Mouse (Mus musculus): ENCODE measurements around the gene Exosc3. TPM values are rescaled to one million over a fixed set of nuclear protein-coding genes. Genes with fewer than 3 reads are reported as not detected.
A peak's percentile ranks its signal among the peaks of the same experiment; 100 is the strongest.

The Exosc3 gene
- total and polyA plus RNA-seq, 2 experiments from 2014 or later: 26.0 to 26.2 TPM

GRCm38 (mm10) chr4:45287906-45288305 lies 54.6 kb downstream of the Exosc3 start:
- ATAC-seq (no peak), DNase-seq (ENCODE audit: low spot score) (no peak)
- 75% methylated on average over 5 of the region's 5 CpGs for WGBS
- no peak for TF ChIP-seq CTCF (IDR thresholded peaks at IDR 0.05; ENCODE audit: low read depth)
- Histone ChIP-seq H3K4me1 (ENCODE audit: insufficient read depth, low read length) (no peaks in the 10 kb centered on the region), H3K4me2 (ENCODE audit: low read depth, low read length) (no peak overlapping the region), H3K27ac (no peak overlapping the region), H3K27me3 (ENCODE audit: insufficient read depth, low read length) (no peaks in the 10 kb centered on the region), H3K4me3 (ENCODE audit: low read length) (no peak overlapping the region), H3K9me3 (ENCODE audit: low read length) (no peaks in the 10 kb centered on the region), H3K36me3 (ENCODE audit: insufficient read depth, low read length) (0 out of 2 replicates have a peak, but pooled peaks cover 3% of the 10 kb centered on the region), H3K9ac (replicated peaks; ENCODE audit: low read length) (no peak overlapping the region)

- Histone ChIP-seq H3K9ac (replicated peaks; ENCODE audit: low read length) (no peak overlapping the region), H3K9me3 (ENCODE audit: low read length) (no peaks in the 10 kb centered on the region), H3K4me2 (ENCODE audit: low read depth, low read length) (no peak overlapping the region), H3K27ac (no peak overlapping the region), H3K4me3 (ENCODE audit: low read length) (no peak overlapping the region), H3K27me3 (ENCODE audit: insufficient read depth, low read length) (no peaks in the 10 kb centered on the region), H3K36me3 (ENCODE audit: insufficient read depth, low read length) (0 out of 2 replicates have a peak, but pooled peaks cover 3% of the 10 kb centered on the region), H3K4me1 (ENCODE audit: insufficient read depth, low read length) (no peaks in the 10 kb centered on the region)
- peak; percentile 72 for TF ChIP-seq CTCF (IDR thresholded peaks at IDR 0.05; ENCODE audit: low read depth)
- WGBS: 49% methylated on average over 3 of the region's 3 CpGs
- ATAC-seq (no peak), DNase-seq (ENCODE audit: low spot score) (peak; percentile 46)
Observed at GRCm38 (mm10) chr4:45286318-45286717, 56.2 kb downstream of the Exosc3 start.

GRCm38 (mm10) chr4:45279981-45280548 lies 62.5 kb downstream of the Exosc3 start:
- Histone ChIP-seq H3K4me2 (ENCODE audit: low read depth, low read length) (no peak overlapping the region), H3K27ac (no peak overlapping the region), H3K36me3 (ENCODE audit: insufficient read depth, low read length) (0 out of 2 replicates have a peak, but pooled peaks cover 3% of the 10 kb centered on the region), H3K27me3 (ENCODE audit: insufficient read depth, low read length) (no peaks in the 10 kb centered on the region), H3K4me1 (ENCODE audit: insufficient read depth, low read length) (no peaks in the 10 kb centered on the region), H3K4me3 (ENCODE audit: low read length) (no peak overlapping the region), H3K9ac (replicated peaks; ENCODE audit: low read length) (no peak overlapping the region), H3K9me3 (ENCODE audit: low read length) (no peaks in the 10 kb centered on the region)
- WGBS: 18% methylated on average over 4 of the region's 4 CpGs
- peak; percentile 79 for ATAC-seq
- peak; percentile 99 for TF ChIP-seq CTCF (IDR thresholded peaks at IDR 0.05; ENCODE audit: low read depth)
- peak; percentile 87 for DNase-seq (ENCODE audit: low spot score)

- Histone ChIP-seq H3K4me1 (ENCODE audit: insufficient read depth, low read length) (no peaks in the 10 kb centered on the region), H3K4me3 (ENCODE audit: low read length) (no peak overlapping the region), H3K4me2 (ENCODE audit: low read depth, low read length) (no peak overlapping the region), H3K9me3 (ENCODE audit: low read length) (no peaks in the 10 kb centered on the region), H3K9ac (replicated peaks; ENCODE audit: low read length) (no peak overlapping the region), H3K36me3 (ENCODE audit: insufficient read depth, low read length) (0 out of 2 replicates have a peak, but pooled peaks cover 3% of the 10 kb centered on the region), H3K27ac (no peak overlapping the region), H3K27me3 (ENCODE audit: insufficient read depth, low read length) (no peaks in the 10 kb centered on the region)
- ATAC-seq: peak; percentile 76
- WGBS: 43% methylated on average over 8 of the region's 8 CpGs
- TF ChIP-seq CTCF (IDR thresholded peaks at IDR 0.05; ENCODE audit: low read depth): peak; percentile 55
- DNase-seq (ENCODE audit: low spot score): no peak
Observed at GRCm38 (mm10) chr4:45279292-45279691, 63.2 kb downstream of the Exosc3 start.

GRCm38 (mm10) chr4:45275770-45276169 lies 66.8 kb downstream of the Exosc3 start:
- no peak overlapping the region for H3K4me2 ChIP-seq (ENCODE audit: low read depth, low read length)
- no peak overlapping the region for H3K27ac ChIP-seq
- no peaks in the 10 kb centered on the region for H3K9me3 ChIP-seq (ENCODE audit: low read length)
- ATAC-seq (no peak), DNase-seq (ENCODE audit: low spot score) (no peak)
- no peaks in the 10 kb centered on the region for H3K36me3 ChIP-seq (ENCODE audit: insufficient read depth, low read length)
- no peak overlapping the region for H3K4me3 ChIP-seq (ENCODE audit: low read length)
- H3K27me3 ChIP-seq (ENCODE audit: insufficient read depth, low read length): no peaks in the 10 kb centered on the region
- no peak for TF ChIP-seq CTCF (IDR thresholded peaks at IDR 0.05; ENCODE audit: low read depth)
- WGBS: 82% methylated on average over 8 of the region's 8 CpGs
- no peak overlapping the region for H3K9ac ChIP-seq (replicated peaks; ENCODE audit: low read length)
- H3K4me1 ChIP-seq (ENCODE audit: insufficient read depth, low read length): 0 out of 2 replicates have a peak, but pooled peaks cover 4% of the 10 kb centered on the region

- 38% methylated on average over 10 of the region's 10 CpGs for WGBS
- peak; percentile 86 for DNase-seq (ENCODE audit: low spot score)
- Histone ChIP-seq H3K27ac (peak overlapping the region; percentile 45), H3K9ac (replicated peaks; ENCODE audit: low read length) (no peak overlapping the region), H3K4me1 (ENCODE audit: insufficient read depth, low read length) (0 out of 2 replicates have a peak, but pooled peaks cover 4% of the 10 kb centered on the region), H3K36me3 (ENCODE audit: insufficient read depth, low read length) (no peaks in the 10 kb centered on the region), H3K27me3 (ENCODE audit: insufficient read depth, low read length) (no peaks in the 10 kb centered on the region), H3K9me3 (ENCODE audit: low read length) (no peaks in the 10 kb centered on the region), H3K4me2 (ENCODE audit: low read depth, low read length) (peak overlapping the region; percentile 22), H3K4me3 (ENCODE audit: low read length) (no peak overlapping the region)
- ATAC-seq: peak; percentile 96
- no peak for TF ChIP-seq CTCF (IDR thresholded peaks at IDR 0.05; ENCODE audit: low read depth)
Observed at GRCm38 (mm10) chr4:45271041-45271452, 71.5 kb downstream of the Exosc3 start.

- no peak overlapping the region for H3K27ac ChIP-seq
- H3K4me2 ChIP-seq (ENCODE audit: low read depth, low read length): no peak overlapping the region
- 86% methylated on average over 3 of the region's 3 CpGs for WGBS
- TF ChIP-seq CTCF (IDR thresholded peaks at IDR 0.05; ENCODE audit: low read depth): no peak
- H3K9me3 ChIP-seq (ENCODE audit: low read length): no peaks in the 10 kb centered on the region
- H3K27me3 ChIP-seq (ENCODE audit: insufficient read depth, low read length): no peaks in the 10 kb centered on the region
- H3K36me3 ChIP-seq (ENCODE audit: insufficient read depth, low read length): no peaks in the 10 kb centered on the region
- no peak overlapping the region for H3K9ac ChIP-seq (replicated peaks; ENCODE audit: low read length)
- no peak for DNase-seq (ENCODE audit: low spot score)
- H3K4me3 ChIP-seq (ENCODE audit: low read length): no peak overlapping the region
- 0 out of 2 replicates have a peak, but pooled peaks cover 4% of the 10 kb centered on the region for H3K4me1 ChIP-seq (ENCODE audit: insufficient read depth, low read length)
- no peak for ATAC-seq
Observed at GRCm38 (mm10) chr4:45267883-45268282, 74.6 kb downstream of the Exosc3 start.

Other genes starting within 250 kb of the Exosc3 start
- gene Tomm5, start 234.6 kb downstream of the Exosc3 start, total RNA-seq (2014; rRNA removed): 106 and 267 TPM in 2 replicates
- gene Tomm5, start 234.6 kb downstream of the Exosc3 start, polyA plus RNA-seq (2015; fragmentation: Nextera tagmentation; extraction: Ambion mirVana): 218 and 219 TPM in 2 replicates
- gene Frmpd1, start 157.9 kb downstream of the Exosc3 start, total RNA-seq (2014; rRNA removed): 13.8 and 20.5 TPM in 2 replicates
- 4.6 and 4.8 TPM in 2 replicates for gene Frmpd1, start 157.9 kb downstream of the Exosc3 start, polyA plus RNA-seq (2015; fragmentation: Nextera tagmentation; extraction: Ambion mirVana)
- 5.2 and 7.4 TPM in 2 replicates for gene Trmt10b, start 45.6 kb downstream of the Exosc3 start, total RNA-seq (2014; rRNA removed)
- gene Trmt10b, start 45.6 kb downstream of the Exosc3 start, polyA plus RNA-seq (2015; fragmentation: Nextera tagmentation; extraction: Ambion mirVana): 19.5 and 20.4 TPM in 2 replicates
- 44.1 and 46.7 TPM in 2 replicates for gene Dcaf10, start 631 bp downstream of the Exosc3 start, total RNA-seq (2014; rRNA removed)
- gene Dcaf10, start 631 bp downstream of the Exosc3 start, polyA plus RNA-seq (2015; fragmentation: Nextera tagmentation; extraction: Ambion mirVana): 9.6 and 9.8 TPM in 2 replicates
- gene Slc25a51, start 66.0 kb upstream of the Exosc3 start, total RNA-seq (2014; rRNA removed): 137 and 142 TPM in 2 replicates
- gene Slc25a51, start 66.0 kb upstream of the Exosc3 start, polyA plus RNA-seq (2015; fragmentation: Nextera tagmentation; extraction: Ambion mirVana): 60.6 and 64.3 TPM in 2 replicates
- gene Shb, start 189.7 kb upstream of the Exosc3 start, total RNA-seq (2014; rRNA removed): 29.0 and 33.6 TPM in 2 replicates
- gene Shb, start 189.7 kb upstream of the Exosc3 start, polyA plus RNA-seq (2015; fragmentation: Nextera tagmentation; extraction: Ambion mirVana): 5.5 and 6.1 TPM in 2 replicates